9 mouse cellular contexts compared by ENCODE assay signal in the genomic region with DNA sequence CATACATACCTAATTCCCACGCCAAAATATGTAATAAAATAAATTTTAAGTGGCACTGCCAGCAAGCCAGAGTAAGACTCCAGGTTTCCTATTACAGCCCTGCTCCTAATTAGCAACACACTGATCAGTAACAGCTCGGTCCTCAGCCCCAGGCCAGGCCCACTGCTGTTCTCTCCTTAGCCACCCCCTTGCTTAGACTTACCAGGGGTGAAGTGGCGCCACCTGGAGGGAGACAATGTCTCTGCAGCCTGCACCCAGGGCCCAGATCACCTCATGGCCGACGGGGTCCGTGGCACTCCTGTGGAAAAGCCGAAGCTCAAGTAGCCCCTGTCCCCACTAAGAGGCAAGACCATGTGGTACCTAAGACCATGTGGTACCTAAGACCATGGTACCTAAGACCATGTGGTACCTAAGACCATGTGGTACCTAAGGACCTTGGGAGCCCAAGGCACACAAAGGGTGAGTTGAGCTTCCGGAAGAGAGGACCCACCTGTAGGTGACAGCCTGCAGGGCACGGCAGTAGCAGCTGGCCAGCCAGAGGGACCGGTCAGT. TPM values are rescaled to one million over a fixed set of nuclear protein-coding genes. Genes with fewer than 3 reads are reported as not detected.
DNase-seq lines count a peak whose midpoint lies in the region; ATAC-seq and TF ChIP-seq lines count a peak whose summit lies in the region.
"Had no signal": no experiment of that assay in that cellular context is flagged by ENCODE, and none has a peak within 500 bp of the region (broad histone marks: within the 10 kb centered on the region; RNA-seq: fewer than 3 reads in every experiment).

No protein-coding gene starts in this region.

- H3K36me3 ChIP-seq in limb, embryonic 12.5 days = peaks cover 5% of the 10 kb centered on the region; the same call in 1 of the 2 replicates
- no peaks in the 10 kb centered on the region for H3K36me3 ChIP-seq in neural tube, embryonic 11.5 days (ENCODE audit: control insufficient read depth, insufficient read depth, low read length)
- H3K36me3 ChIP-seq: limb, embryonic 15.5 days had no signal

- no peak for ATAC-seq in cerebellum, adult (ENCODE audit: insufficient number of reproducible peaks, low FRiP score, low TSS enrichment)
- peak; percentile 73; the same call in 1 of the 2 replicates for ATAC-seq in limb, embryonic 12.5 days (ENCODE audit: insufficient number of reproducible peaks, insufficient read depth, low FRiP score, low TSS enrichment, low read depth)
- no peak for ATAC-seq in neural tube, embryonic 11.5 days (ENCODE audit: insufficient read depth, low FRiP score, low TSS enrichment)

- H3K27me3 ChIP-seq in limb, embryonic 12.5 days = peaks cover 59% of the 10 kb centered on the region
- H3K27me3 ChIP-seq in neural tube, embryonic 11.5 days (ENCODE audit: control insufficient read depth, insufficient read depth, low read length) = peaks cover 8% of the 10 kb centered on the region

- peak; percentile 61 to 74 for DNase-seq in cerebellum, postnatal 10 days
- peak; percentile 32 for DNase-seq in 416B (ENCODE audit: low read depth)
- DNase-seq in neural tube, embryonic 11.5 days (ENCODE audit: low spot score) = peak; percentile 34
- DNase-seq in heart, adult 9 months (ENCODE audit: low spot score in 2 of 2) = no peak
- no peak for DNase-seq in gastrocnemius, adult 18-20 months (ENCODE audit: low spot score)

- no peak overlapping the region for H3K9ac ChIP-seq in limb, embryonic 12.5 days (replicated peaks)
- H3K9ac ChIP-seq in neural tube, embryonic 11.5 days (ENCODE audit: low read length) = no peak overlapping the region
- H3K9ac ChIP-seq: limb, embryonic 15.5 days had no signal

- H3K4me2 ChIP-seq in limb, embryonic 12.5 days = no peak overlapping the region
- H3K4me2 ChIP-seq in neural tube, embryonic 11.5 days (ENCODE audit: low read depth) = no peak overlapping the region
- H3K4me2 ChIP-seq: limb, embryonic 15.5 days had no signal

- H3K9me3 ChIP-seq in limb, embryonic 12.5 days = no peaks in the 10 kb centered on the region
- no peaks in the 10 kb centered on the region for H3K9me3 ChIP-seq in neural tube, embryonic 11.5 days (ENCODE audit: control insufficient read depth, low read length)
- H3K9me3 ChIP-seq: limb, embryonic 15.5 days had no signal

- no peak overlapping the region for H3K4me3 ChIP-seq in bone marrow macrophage, adult 2 months (ENCODE audit: insufficient read depth, low read length)
- no peak overlapping the region for H3K4me3 ChIP-seq in limb, embryonic 12.5 days (replicated peaks)
- no peak overlapping the region for H3K4me3 ChIP-seq in neural tube, embryonic 11.5 days (ENCODE audit: low read depth, low read length)
- H3K4me3 ChIP-seq: limb, embryonic 15.5 days had no signal

- TF ChIP-seq POLR2A in bone marrow macrophage, adult 2 months (IDR thresholded peaks at IDR 0.05; ENCODE audit: borderline replicate concordance, low read depth, low read length) = no peak

- H3K4me1 ChIP-seq in bone marrow macrophage, adult 2 months (ENCODE audit: control insufficient read depth, insufficient read depth, low read length) = no peaks in the 10 kb centered on the region
- peaks cover 4% of the 10 kb centered on the region for H3K4me1 ChIP-seq in limb, embryonic 12.5 days (replicated peaks)
- no peaks in the 10 kb centered on the region for H3K4me1 ChIP-seq in neural tube, embryonic 11.5 days (ENCODE audit: control insufficient read depth, insufficient read depth, low read length)
- H3K4me1 ChIP-seq: limb, embryonic 15.5 days had no signal

- WGBS in limb, embryonic 12.5 days = 32% methylated on average over 10 of the region's 10 CpGs
- 28% methylated on average over 10 of the region's 10 CpGs for WGBS in neural tube, embryonic 11.5 days

- peak; percentile 15; the same call in 1 of the 2 replicates for TF ChIP-seq CTCF in bone marrow macrophage, adult 2 months (IDR thresholded peaks at IDR 0.05; ENCODE audit: low read depth, low read length)

- H3K27ac ChIP-seq in bone marrow macrophage, adult 2 months (ENCODE audit: insufficient read depth, low read depth, low read length) = no peak overlapping the region
- H3K27ac ChIP-seq in limb, embryonic 12.5 days = peak overlapping the region; percentile 23; the same call in 1 of the 2 replicates
- no peak overlapping the region for H3K27ac ChIP-seq in neural tube, embryonic 11.5 days (ENCODE audit: low read depth, low read length)
- H3K27ac ChIP-seq: limb, embryonic 15.5 days had no signal

RNA-seq across cellular contexts. Expression of gene Fbxo41, which starts 25.4 kb away (rescaled TPM):
- polyA plus RNA-seq in bone marrow macrophage, adult 2 months (2012; ENCODE audit: insufficient read depth, insufficient read length, missing spikeins) = not detected in 2 replicates
- 1.9 and 2.0 TPM in 2 replicates for polyA plus RNA-seq in limb, embryonic 12.5 days (2016; fragmentation: Nextera tagmentation; extraction: Ambion mirVana)
- 0.78 and 1.1 TPM in 2 replicates for polyA plus RNA-seq in neural tube, embryonic 11.5 days (2014; fragmentation: Nextera tagmentation; extraction: Ambion mirVana)
- total RNA-seq in gastrocnemius, adult 18-20 months (2021) = not detected

RNA-seq across cellular contexts. Expression of gene Pradc1, which starts 25.7 kb away (rescaled TPM):
- 8.0 and 9.7 TPM in 2 replicates for polyA plus RNA-seq in bone marrow macrophage, adult 2 months (2012; ENCODE audit: insufficient read depth, insufficient read length, missing spikeins)
- 25.7 and 31.4 TPM in 2 replicates for polyA plus RNA-seq in limb, embryonic 12.5 days (2016; fragmentation: Nextera tagmentation; extraction: Ambion mirVana)
- polyA plus RNA-seq in neural tube, embryonic 11.5 days (2014; fragmentation: Nextera tagmentation; extraction: Ambion mirVana) = 26.8 and 28.0 TPM in 2 replicates
- total RNA-seq in gastrocnemius, adult 18-20 months (2021) = 10 to 100 TPM; 16.1 to 17.7 TPM

RNA-seq across cellular contexts. Expression of gene Cct7, which starts 26.1 kb away (rescaled TPM):
- polyA plus RNA-seq in bone marrow macrophage, adult 2 months (2012; ENCODE audit: insufficient read depth, insufficient read length, missing spikeins) = 89.3 and 96.7 TPM in 2 replicates
- polyA plus RNA-seq in limb, embryonic 12.5 days (2016; fragmentation: Nextera tagmentation; extraction: Ambion mirVana) = 557 and 572 TPM in 2 replicates
- 712 and 739 TPM in 2 replicates for polyA plus RNA-seq in neural tube, embryonic 11.5 days (2014; fragmentation: Nextera tagmentation; extraction: Ambion mirVana)
- total RNA-seq in gastrocnemius, adult 18-20 months (2021) = 100 to 1,000 TPM; 127 to 131 TPM

RNA-seq across cellular contexts. Expression of gene Egr4, which starts 35.9 kb away (rescaled TPM):
- not detected in 2 replicates for polyA plus RNA-seq in bone marrow macrophage, adult 2 months (2012; ENCODE audit: insufficient read depth, insufficient read length, missing spikeins)
- not detected in 2 replicates for polyA plus RNA-seq in limb, embryonic 12.5 days (2016; fragmentation: Nextera tagmentation; extraction: Ambion mirVana)
- not detected in 2 replicates for polyA plus RNA-seq in neural tube, embryonic 11.5 days (2014; fragmentation: Nextera tagmentation; extraction: Ambion mirVana)
- total RNA-seq in gastrocnemius, adult 18-20 months (2021) = not detected
- polyA plus RNA-seq: limb, embryonic 15.5 days had no signal

RNA-seq across cellular contexts. Expression of gene Smyd5, which starts 45.7 kb away (rescaled TPM):
- polyA plus RNA-seq in bone marrow macrophage, adult 2 months (2012; ENCODE audit: insufficient read depth, insufficient read length, missing spikeins) = 7.4 and 9.1 TPM in 2 replicates
- 65.2 and 66.2 TPM in 2 replicates for polyA plus RNA-seq in limb, embryonic 12.5 days (2016; fragmentation: Nextera tagmentation; extraction: Ambion mirVana)
- polyA plus RNA-seq in neural tube, embryonic 11.5 days (2014; fragmentation: Nextera tagmentation; extraction: Ambion mirVana) = 52.8 and 56.9 TPM in 2 replicates
- total RNA-seq in gastrocnemius, adult 18-20 months (2021) = 1 to 10 TPM; 7.2 to 9.1 TPM

Comparison
In these comparisons a context has a peak if more than half of its experiments do, and no peak if none do; other contexts are left out.
1. DNase-seq: peak in cerebellum, postnatal 10 days (2 of 2), 416B (single experiment) and neural tube, embryonic 11.5 days (single experiment); none in heart, adult 9 months (0 of 2) and gastrocnemius, adult 18-20 months (single experiment).